Mouse (Mus musculus): ENCODE results near the gene Pgghg. TPM values are rescaled to one million over a fixed set of nuclear protein-coding genes. Genes with fewer than 3 reads are reported as not detected.
"Not testable (repeated sequence)": the region's sequence is repeated elsewhere in the genome, so short reads cannot be mapped to it uniquely, and the experiment has no call there.

The Pgghg gene
- polyA plus RNA-seq, 1 experiment from 2014 or later: 23.0 TPM

GRCm38 (mm10) chr7:140959181-140959901 lies 18.1 kb downstream of the Pgghg start:
- Histone ChIP-seq H3K4me2 (replicated peaks) (no peak overlapping the region), H3K27ac (no peak overlapping the region), H3K27me3 (no peaks in the 10 kb centered on the region), H3K9me3 (no peaks in the 10 kb centered on the region), H3K9ac (no peak overlapping the region), H3K36me3 (no peaks in the 10 kb centered on the region), H3K4me1 (peaks cover 12% of the 10 kb centered on the region), H3K4me3 (no peak overlapping the region)
- 6% methylated on average over 9 of the region's 9 CpGs for WGBS
- no peak for ATAC-seq (ENCODE audit: insufficient number of reproducible peaks, insufficient read depth, low FRiP score, low TSS enrichment)

DNA sequence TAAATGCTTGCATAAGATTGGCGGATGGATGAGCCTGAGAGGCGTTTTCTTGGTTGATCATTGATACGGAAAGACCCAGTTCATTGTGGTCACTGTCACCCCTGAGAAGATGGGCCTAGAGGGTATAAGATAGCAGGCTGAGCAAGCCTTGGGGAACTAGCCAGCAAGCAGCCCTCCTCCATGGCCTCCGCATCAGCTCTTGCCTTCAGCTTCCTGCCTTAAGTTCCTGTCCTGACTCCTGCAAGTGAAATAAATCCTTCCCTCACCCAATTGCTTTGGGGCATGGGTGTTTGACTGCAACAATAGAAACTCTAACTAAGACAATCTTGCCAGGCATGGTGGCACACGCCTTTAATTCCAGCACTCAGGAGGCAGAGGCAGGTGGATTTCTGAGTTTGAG lies 18.8 kb downstream of the Pgghg start:
- H3K36me3 ChIP-seq: no peaks in the 10 kb centered on the region
- WGBS: 74% methylated on average over 5 of the region's 5 CpGs
- no peaks in the 10 kb centered on the region for H3K27me3 ChIP-seq
- no peak overlapping the region for H3K4me2 ChIP-seq (replicated peaks)
- H3K4me3 ChIP-seq: no peak overlapping the region
- no peak overlapping the region for H3K27ac ChIP-seq
- H3K4me1 ChIP-seq: peaks cover 7% of the 10 kb centered on the region; the same call in 1 of the 2 replicates
- no peaks in the 10 kb centered on the region for H3K9me3 ChIP-seq
- ATAC-seq (ENCODE audit: insufficient number of reproducible peaks, insufficient read depth, low FRiP score, low TSS enrichment): no peak
- no peak overlapping the region for H3K9ac ChIP-seq

DNA sequence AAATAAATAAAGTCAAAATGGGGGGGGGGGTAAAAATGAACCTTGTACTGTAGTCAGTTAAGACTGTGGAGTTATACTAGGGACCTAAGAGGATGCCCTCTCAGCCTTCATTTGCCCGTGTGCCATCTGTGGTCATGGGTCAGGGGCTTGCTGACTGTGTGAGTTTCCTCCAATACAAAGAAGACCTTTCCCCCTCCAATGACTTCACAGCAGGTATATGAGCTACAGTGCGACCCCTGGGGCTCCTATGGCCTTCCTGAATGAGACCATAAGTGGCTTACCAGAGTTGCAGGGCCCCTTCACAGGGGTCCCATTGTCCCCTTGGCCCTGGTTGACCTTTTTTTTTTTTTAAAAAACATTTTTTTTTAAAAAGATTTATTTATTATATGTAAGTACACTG lies 20.2 kb downstream of the Pgghg start:
- Histone ChIP-seq H3K36me3 (no peaks in the 10 kb centered on the region), H3K4me2 (replicated peaks) (no peak overlapping the region), H3K4me3 (no peak overlapping the region), H3K9me3 (no peaks in the 10 kb centered on the region), H3K4me1 (peaks cover 3% of the 10 kb centered on the region; the same call in 1 of the 2 replicates), H3K27me3 (no peaks in the 10 kb centered on the region), H3K9ac (no peak overlapping the region), H3K27ac (no peak overlapping the region)
- no peak for ATAC-seq (ENCODE audit: insufficient number of reproducible peaks, insufficient read depth, low FRiP score, low TSS enrichment)
- 54% methylated on average over 2 of the region's 2 CpGs for WGBS

DNA sequence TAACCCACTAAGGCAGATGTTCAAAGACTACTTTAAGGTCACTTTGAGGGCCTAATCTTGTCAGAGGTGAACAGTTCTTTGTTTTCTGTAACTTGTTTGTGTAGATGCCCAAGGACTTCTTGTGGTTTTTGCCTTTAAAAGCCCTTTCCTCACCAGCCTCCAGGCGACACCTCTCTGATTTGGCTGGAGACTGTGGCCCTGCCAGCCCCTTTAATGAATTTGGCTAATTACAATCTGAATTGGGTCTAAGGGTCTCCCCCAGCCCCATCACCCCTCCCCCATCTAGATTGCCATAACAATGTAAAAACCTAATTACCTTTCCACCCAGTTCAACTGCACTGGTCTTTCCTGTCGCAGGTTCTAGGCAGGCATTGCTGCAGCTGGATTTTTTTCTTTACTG lies 21.5 kb downstream of the Pgghg start:
- Histone ChIP-seq H3K36me3 (no peaks in the 10 kb centered on the region), H3K4me3 (no peak overlapping the region), H3K27me3 (no peaks in the 10 kb centered on the region), H3K4me2 (replicated peaks) (no peak overlapping the region), H3K4me1 (peaks cover 6% of the 10 kb centered on the region; the same call in 1 of the 2 replicates), H3K9ac (no peak overlapping the region), H3K27ac (no peak overlapping the region), H3K9me3 (no peaks in the 10 kb centered on the region)
- 63% methylated on average over 2 of the region's 2 CpGs for WGBS
- ATAC-seq (ENCODE audit: insufficient number of reproducible peaks, insufficient read depth, low FRiP score, low TSS enrichment): no peak

GRCm38 (mm10) chr7:140966921-140967320 lies 25.7 kb downstream of the Pgghg start, which contains the start of gene Ifitm1:
Gene Ifitm1, plus strand, starts transcription at chr7:140967221.
- no peak within 1 kb of the TSS for H3K4me3 ChIP-seq
- no peak for ATAC-seq (ENCODE audit: insufficient number of reproducible peaks, insufficient read depth, low FRiP score, low TSS enrichment)

GRCm38 (mm10) chr7:140967862-140968591 lies 26.8 kb downstream of the Pgghg start:
- Histone ChIP-seq H3K36me3 (no peaks in the 10 kb centered on the region), H3K27me3 (no peaks in the 10 kb centered on the region), H3K27ac (peak overlapping the region; percentile 42; the same call in 1 of the 2 replicates), H3K9ac (no peak overlapping the region), H3K9me3 (no peaks in the 10 kb centered on the region), H3K4me1 (peaks cover 14% of the 10 kb centered on the region; the same call in 1 of the 2 replicates), H3K4me3 (no peak overlapping the region), H3K4me2 (replicated peaks) (peak overlapping the region; percentile 30; the same call in 1 of the 2 replicates)
- ATAC-seq (ENCODE audit: insufficient number of reproducible peaks, insufficient read depth, low FRiP score, low TSS enrichment): peak; percentile 58; the same call in 1 of the 2 replicates
- WGBS: 7% methylated on average over 14 of the region's 14 CpGs

More at GRCm38 (mm10) chr7:140966921-140967320, 25.7 kb downstream of the Pgghg start, which contains the start of gene Ifitm1:
- Histone ChIP-seq H3K9ac (no peak within 1 kb of the TSS), H3K27ac (peak within 1 kb of the TSS; percentile 42; the same call in 1 of the 2 replicates), H3K9me3 (no peaks in the 10 kb centered on the region), H3K4me2 (replicated peaks) (peak within 1 kb of the TSS; percentile 30; the same call in 1 of the 2 replicates), H3K36me3 (no peaks in the 10 kb centered on the region), H3K4me1 (peaks cover 14% of the 10 kb centered on the region; the same call in 1 of the 2 replicates), H3K27me3 (no peaks in the 10 kb centered on the region)
- WGBS: 86% methylated on average over 4 of the region's 4 CpGs

DNA sequence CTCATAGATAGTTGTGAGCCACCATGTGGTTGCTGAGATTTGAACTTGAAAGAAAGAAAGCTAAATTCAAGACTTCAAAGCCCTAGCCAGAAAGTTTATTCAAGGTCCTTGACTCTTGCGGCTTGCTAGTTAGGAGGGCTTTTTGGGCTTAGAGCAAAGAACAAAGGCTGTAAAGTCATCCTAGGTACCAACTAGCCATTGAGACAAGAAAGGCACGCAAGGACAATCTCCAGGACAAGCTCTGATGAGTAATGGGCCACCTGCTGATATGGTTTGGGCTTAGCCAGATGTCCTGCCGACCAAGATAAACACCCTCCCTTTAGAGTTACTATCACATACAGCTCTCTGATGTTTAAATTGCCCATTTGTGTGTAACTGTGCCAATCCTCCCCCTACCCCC lies 27.5 kb downstream of the Pgghg start:
- not testable (repeated sequence) for H3K9ac ChIP-seq; ATAC-seq (ENCODE audit: insufficient number of reproducible peaks, insufficient read depth, low FRiP score, low TSS enrichment); H3K9me3 ChIP-seq; H3K27ac ChIP-seq; H3K27me3 ChIP-seq; H3K4me2 ChIP-seq (replicated peaks); H3K36me3 ChIP-seq; H3K4me3 ChIP-seq
- WGBS: 27% methylated on average over 3 of the region's 3 CpGs
- H3K4me1 ChIP-seq: peaks cover 20% of the 10 kb centered on the region

DNA sequence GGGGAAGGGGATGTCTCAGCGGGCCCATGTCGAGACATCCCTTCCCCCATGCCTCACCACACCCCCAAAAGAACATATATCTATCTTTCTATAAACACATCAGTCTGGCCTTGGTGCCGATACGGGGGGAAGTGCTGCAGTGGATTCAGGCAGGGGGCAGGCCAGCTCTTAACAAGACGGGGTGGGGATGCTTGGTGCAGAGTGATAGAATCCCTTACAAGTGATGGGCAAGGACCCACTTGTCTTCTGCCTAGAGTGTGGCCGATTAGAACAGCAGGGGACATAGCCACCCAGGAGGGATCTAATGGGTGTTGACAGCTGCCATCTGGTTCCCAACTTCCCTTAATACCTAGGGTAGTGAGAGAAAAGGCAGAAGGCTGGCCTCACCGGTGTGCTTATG lies 29.7 kb downstream of the Pgghg start:
- Histone ChIP-seq H3K4me2 (replicated peaks) (no peak overlapping the region), H3K27ac (no peak overlapping the region), H3K36me3 (no peaks in the 10 kb centered on the region), H3K9ac (no peak overlapping the region), H3K27me3 (no peaks in the 10 kb centered on the region), H3K4me3 (no peak overlapping the region), H3K4me1 (peaks cover 27% of the 10 kb centered on the region), H3K9me3 (no peaks in the 10 kb centered on the region)
- 45% methylated on average over 7 of the region's 7 CpGs for WGBS
- ATAC-seq (ENCODE audit: insufficient number of reproducible peaks, insufficient read depth, low FRiP score, low TSS enrichment): 0 out of 2 replicates have a peak, but pooled peaks have one; percentile 45

DNA sequence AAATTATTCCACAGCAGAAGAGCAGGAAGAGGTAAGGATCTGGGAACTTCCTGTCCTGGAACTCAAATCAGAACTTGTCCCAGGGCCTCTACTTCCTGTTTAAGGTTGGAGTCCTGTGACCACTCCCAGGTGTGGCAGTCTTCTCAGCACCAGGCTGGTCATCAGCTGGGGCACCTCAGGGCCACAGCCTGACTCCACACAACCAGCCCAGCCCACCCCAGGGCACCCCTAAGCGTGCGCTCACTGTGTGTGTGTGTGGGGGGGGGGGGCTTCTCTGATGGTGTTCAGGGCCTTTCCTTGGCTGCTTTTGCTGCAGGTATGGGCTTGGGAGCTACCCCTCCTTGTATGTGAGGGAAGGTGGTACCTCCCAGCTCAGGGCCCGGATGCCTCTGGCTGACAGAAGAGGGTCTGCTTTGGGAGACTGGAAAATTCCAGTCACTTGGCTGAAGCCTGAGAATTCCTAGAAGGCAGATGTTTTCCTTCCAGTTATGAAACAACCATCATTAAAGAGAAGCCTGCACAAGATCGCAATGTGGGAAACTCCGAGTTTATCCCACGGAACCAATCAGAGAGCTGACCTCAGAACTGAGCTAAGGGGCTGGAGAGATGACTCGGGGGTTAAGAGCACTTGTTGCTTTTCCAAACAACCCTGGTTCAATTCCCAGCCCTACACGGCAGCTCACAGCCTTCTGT lies 30.4 kb downstream of the Pgghg start:
- H3K4me3 ChIP-seq: no peak overlapping the region
- WGBS: 70% methylated on average over 8 of the region's 8 CpGs
- ATAC-seq (ENCODE audit: insufficient number of reproducible peaks, insufficient read depth, low FRiP score, low TSS enrichment): peak; percentile 25; the same call in 1 of the 2 replicates
- no peaks in the 10 kb centered on the region for H3K36me3 ChIP-seq
- H3K9me3 ChIP-seq: no peaks in the 10 kb centered on the region
- no peak overlapping the region for H3K27ac ChIP-seq
- no peaks in the 10 kb centered on the region for H3K27me3 ChIP-seq
- H3K4me2 ChIP-seq (replicated peaks): no peak overlapping the region
- peaks cover 27% of the 10 kb centered on the region for H3K4me1 ChIP-seq
- no peak overlapping the region for H3K9ac ChIP-seq

- Histone ChIP-seq H3K4me3 (no peak overlapping the region), H3K27ac (0 out of 2 replicates have a peak overlapping the region, but pooled peaks have one; percentile 47), H3K9me3 (no peaks in the 10 kb centered on the region), H3K4me1 (peaks cover 20% of the 10 kb centered on the region), H3K36me3 (no peaks in the 10 kb centered on the region), H3K27me3 (no peaks in the 10 kb centered on the region), H3K4me2 (replicated peaks) (no peak overlapping the region), H3K9ac (no peak overlapping the region)
- 32% methylated on average over 14 of the region's 14 CpGs for WGBS
- ATAC-seq (ENCODE audit: insufficient number of reproducible peaks, insufficient read depth, low FRiP score, low TSS enrichment): no peak
Measured at GRCm38 (mm10) chr7:140973396-140974165, 32.4 kb downstream of the Pgghg start.

DNA sequence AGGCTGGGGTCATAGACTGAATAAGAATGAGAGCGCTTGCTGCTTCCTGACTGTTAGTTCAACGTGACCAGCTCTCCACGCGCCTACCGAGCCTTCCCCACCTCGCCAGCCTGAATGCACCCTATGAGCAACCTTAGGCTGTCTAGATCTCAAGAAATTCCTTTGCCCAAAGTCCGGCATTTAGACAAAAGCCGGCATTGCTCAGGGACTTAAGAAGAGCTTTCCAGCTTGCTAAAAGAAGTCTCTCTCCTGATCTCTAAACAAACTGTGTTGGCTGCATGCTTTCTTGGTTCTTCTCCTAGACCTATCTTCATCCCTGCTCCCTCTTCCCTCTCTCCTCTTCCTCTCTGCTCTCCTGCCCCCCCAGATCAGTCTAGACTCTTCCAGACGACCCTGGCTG lies 33.7 kb downstream of the Pgghg start:
- Histone ChIP-seq H3K36me3 (no peaks in the 10 kb centered on the region), H3K27me3 (no peaks in the 10 kb centered on the region), H3K27ac (no peak overlapping the region), H3K4me3 (no peak overlapping the region), H3K4me2 (replicated peaks) (no peak overlapping the region), H3K4me1 (peaks cover 20% of the 10 kb centered on the region), H3K9ac (no peak overlapping the region), H3K9me3 (no peaks in the 10 kb centered on the region)
- no peak for ATAC-seq (ENCODE audit: insufficient number of reproducible peaks, insufficient read depth, low FRiP score, low TSS enrichment)
- 14% methylated on average over 9 of the region's 9 CpGs for WGBS

Data from embryonic facial prominence, embryonic 12.5 days (tissue).